Mouse (Mus musculus): ENCODE results near the gene Urah. TPM values are rescaled to one million over a fixed set of nuclear protein-coding genes. Genes with fewer than 3 reads are reported as not detected.

Urah gene
- total RNA-seq (2021) (1 to 10 TPM; 1.1 to 1.4 TPM), polyA plus RNA-seq (2012; rRNA removed) (0.85 and 2.2 TPM in 2 replicates)
- long read RNA-seq, partial matches to known transcripts, result 0 of 1 reads
- long read RNA-seq, other reads (novel, unspliced or antisense), result 0 of 1 reads

DNA sequence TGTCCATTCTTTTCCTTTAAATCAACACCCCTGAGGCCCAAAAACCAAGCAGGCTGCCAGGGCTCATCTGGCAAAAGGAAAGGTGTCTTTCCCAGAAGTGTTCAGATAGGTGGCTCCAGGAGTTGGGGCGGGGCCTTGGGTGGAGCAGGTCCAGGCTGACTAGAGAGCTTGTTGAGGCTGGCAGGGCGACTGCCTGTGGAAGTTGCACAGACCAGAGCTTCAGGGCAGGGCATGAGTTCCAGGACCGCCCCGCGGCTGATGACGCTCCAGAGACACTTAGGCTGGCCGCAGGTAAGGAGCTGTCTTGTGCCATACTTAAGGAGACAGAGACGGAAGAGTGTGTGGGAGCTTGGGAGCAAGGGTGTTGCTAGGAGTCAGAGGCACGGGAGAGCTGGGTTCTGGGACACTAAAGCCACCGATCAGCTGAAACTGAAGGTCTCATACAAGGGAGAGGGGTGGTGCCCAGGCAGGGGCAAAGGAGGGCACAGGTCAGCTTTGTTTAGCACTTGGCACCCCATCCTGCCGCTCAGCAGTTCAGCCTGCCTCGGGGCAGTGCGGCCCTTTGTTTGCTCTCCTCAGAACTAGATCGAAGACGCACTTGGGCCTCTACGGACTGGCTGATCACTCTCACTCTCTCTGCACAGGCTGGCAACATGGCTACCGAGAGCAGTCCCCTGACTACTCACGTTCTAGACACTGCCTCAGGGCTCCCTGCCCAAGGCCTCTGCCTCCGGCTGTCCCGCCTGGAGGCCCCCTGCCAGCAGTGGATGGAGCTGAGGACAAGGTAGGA, at the start of gene Urah:
Gene Urah (plus strand): TSS at position 51 of the 790 bp plus-strand sequence.
- WGBS, result 50% methylated on average over 20 of the region's 20 CpGs
- no peak for DNase-seq
- no peak within 1 kb of the TSS for H3K4me3 ChIP-seq
- no peak within 1 kb of the TSS for H3K9ac ChIP-seq (ENCODE audit: low read depth, low read length)
- no peaks in the 10 kb centered on the region for H3K27me3 ChIP-seq (ENCODE audit: control insufficient read depth, insufficient read depth, low read length)
- intact Hi-C loops (cut with DNase I), result no loop called here
- H3K36me3 ChIP-seq (ENCODE audit: control insufficient read depth, insufficient read depth, low read length), result no peaks in the 10 kb centered on the region
- H3K79me2 ChIP-seq (replicated peaks; ENCODE audit: control insufficient read depth, insufficient read depth, low read length), result no peaks in the 10 kb centered on the region
- no peak within 1 kb of the TSS for H3K27ac ChIP-seq
- TF ChIP-seq POLR2A (IDR thresholded peaks at IDR 0.05; ENCODE audit: insufficient read depth, low read depth, low read length) (no peak), EP300 (IDR thresholded peaks at IDR 0.05; ENCODE audit: insufficient read depth, low read depth, low read length) (no peak), CTCF (IDR thresholded peaks at IDR 0.05) (no peak)
- H3K4me1 ChIP-seq (ENCODE audit: control insufficient read depth, insufficient read depth, low read length), result no peaks in the 10 kb centered on the region

DNA sequence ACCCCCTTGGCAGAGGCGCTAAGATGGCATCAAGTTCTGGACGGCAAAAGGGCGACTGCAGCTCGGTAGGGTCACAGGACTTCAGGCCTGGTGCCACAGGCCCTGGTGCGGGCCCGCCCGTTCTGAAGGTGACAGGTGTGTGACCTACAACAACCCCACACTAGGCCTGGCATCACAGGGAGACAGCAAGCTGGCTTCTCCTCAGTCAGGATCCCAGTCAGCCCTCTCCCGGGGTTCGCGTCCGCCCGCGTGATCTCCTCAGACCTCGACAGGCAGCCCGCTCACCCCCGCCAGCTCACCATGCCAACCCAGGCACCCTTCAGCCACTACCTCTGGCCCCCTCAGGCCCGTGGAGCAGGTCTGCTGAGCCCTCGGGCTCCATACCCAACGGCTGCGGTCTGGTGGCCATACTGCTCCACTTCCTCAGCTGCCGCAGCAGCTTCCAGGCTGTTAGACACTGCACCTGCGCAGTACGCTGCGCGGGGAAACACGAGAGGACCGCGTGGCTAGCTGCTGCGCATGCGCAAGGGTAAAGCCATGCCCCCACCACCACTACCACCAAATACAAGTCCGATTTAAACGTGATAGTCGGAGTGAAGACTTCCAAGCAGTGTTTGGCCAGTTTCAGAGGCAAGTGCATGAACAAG, 47.3 kb upstream of the Urah start, which contains the start of gene Syce1:
Gene Syce1 (minus strand): TSS at position 447 of the 647 bp plus-strand sequence.
- TF ChIP-seq POLR2A (IDR thresholded peaks at IDR 0.05; ENCODE audit: insufficient read depth, low read depth, low read length) (no peak), EP300 (IDR thresholded peaks at IDR 0.05; ENCODE audit: insufficient read depth, low read depth, low read length) (no peak), CTCF (IDR thresholded peaks at IDR 0.05) (no peak)
- Histone ChIP-seq H3K27me3 (ENCODE audit: control insufficient read depth, insufficient read depth, low read length) (no peaks in the 10 kb centered on the region), H3K79me2 (replicated peaks; ENCODE audit: control insufficient read depth, insufficient read depth, low read length) (no peaks in the 10 kb centered on the region), H3K4me1 (ENCODE audit: control insufficient read depth, insufficient read depth, low read length) (no peaks in the 10 kb centered on the region), H3K27ac (no peak within 1 kb of the TSS), H3K4me3 (no peak within 1 kb of the TSS), H3K36me3 (ENCODE audit: control insufficient read depth, insufficient read depth, low read length) (no peaks in the 10 kb centered on the region), H3K9ac (ENCODE audit: low read depth, low read length) (no peak within 1 kb of the TSS)
- DNase-seq, result no peak
- intact Hi-C loops (cut with DNase I), result no loop called here
- 71% methylated on average over 33 of the region's 33 CpGs for WGBS

GRCm38 (mm10) chr7:140788053-140788435, 46.8 kb upstream of the Urah start:
- no peak for DNase-seq
- H3K27ac ChIP-seq, result no peak overlapping the region
- no peaks in the 10 kb centered on the region for H3K36me3 ChIP-seq (ENCODE audit: control insufficient read depth, insufficient read depth, low read length)
- no peaks in the 10 kb centered on the region for H3K79me2 ChIP-seq (replicated peaks; ENCODE audit: control insufficient read depth, insufficient read depth, low read length)
- no peak overlapping the region for H3K9ac ChIP-seq (ENCODE audit: low read depth, low read length)
- 80% methylated on average over 7 of the region's 7 CpGs for WGBS
- H3K4me3 ChIP-seq, result no peak overlapping the region
- intact Hi-C loops (cut with DNase I), result no loop called here
- TF ChIP-seq EP300 (IDR thresholded peaks at IDR 0.05; ENCODE audit: insufficient read depth, low read depth, low read length) (no peak), POLR2A (IDR thresholded peaks at IDR 0.05; ENCODE audit: insufficient read depth, low read depth, low read length) (no peak), CTCF (IDR thresholded peaks at IDR 0.05) (no peak)
- no peaks in the 10 kb centered on the region for H3K4me1 ChIP-seq (ENCODE audit: control insufficient read depth, insufficient read depth, low read length)
- H3K27me3 ChIP-seq (ENCODE audit: control insufficient read depth, insufficient read depth, low read length), result no peaks in the 10 kb centered on the region

GRCm38 (mm10) chr7:140793541-140793940, 41.3 kb upstream of the Urah start:
- no peaks in the 10 kb centered on the region for H3K79me2 ChIP-seq (replicated peaks; ENCODE audit: control insufficient read depth, insufficient read depth, low read length)
- H3K4me3 ChIP-seq, result no peak overlapping the region
- no peak overlapping the region for H3K27ac ChIP-seq
- no peak for TF ChIP-seq EP300 (IDR thresholded peaks at IDR 0.05; ENCODE audit: insufficient read depth, low read depth, low read length)
- TF ChIP-seq POLR2A (IDR thresholded peaks at IDR 0.05; ENCODE audit: insufficient read depth, low read depth, low read length), result no peak
- TF ChIP-seq CTCF (IDR thresholded peaks at IDR 0.05), result no peak
- no peaks in the 10 kb centered on the region for H3K36me3 ChIP-seq (ENCODE audit: control insufficient read depth, insufficient read depth, low read length)
- no peak for DNase-seq
- no peaks in the 10 kb centered on the region for H3K4me1 ChIP-seq (ENCODE audit: control insufficient read depth, insufficient read depth, low read length)
- intact Hi-C loops (cut with DNase I), result no loop called here
- WGBS, result 38% methylated on average over 4 of the region's 4 CpGs
- no peaks in the 10 kb centered on the region for H3K27me3 ChIP-seq (ENCODE audit: control insufficient read depth, insufficient read depth, low read length)
- H3K9ac ChIP-seq (ENCODE audit: low read depth, low read length), result no peak overlapping the region

- no peak for TF ChIP-seq EP300 (IDR thresholded peaks at IDR 0.05; ENCODE audit: insufficient read depth, low read depth, low read length)
- TF ChIP-seq POLR2A (IDR thresholded peaks at IDR 0.05; ENCODE audit: insufficient read depth, low read depth, low read length), result no peak
- TF ChIP-seq CTCF (IDR thresholded peaks at IDR 0.05), result no peak
- Histone ChIP-seq H3K79me2 (replicated peaks; ENCODE audit: control insufficient read depth, insufficient read depth, low read length) (no peaks in the 10 kb centered on the region), H3K9ac (ENCODE audit: low read depth, low read length) (no peak overlapping the region), H3K27ac (no peak overlapping the region), H3K27me3 (ENCODE audit: control insufficient read depth, insufficient read depth, low read length) (no peaks in the 10 kb centered on the region), H3K36me3 (ENCODE audit: control insufficient read depth, insufficient read depth, low read length) (no peaks in the 10 kb centered on the region), H3K4me1 (ENCODE audit: control insufficient read depth, insufficient read depth, low read length) (no peaks in the 10 kb centered on the region), H3K4me3 (no peak overlapping the region)
- intact Hi-C loops (cut with DNase I), result no loop called here
- no peak for DNase-seq
- WGBS, result 79% methylated on average over 3 of the region's 3 CpGs
Measured at GRCm38 (mm10) chr7:140797619-140798018, 37.2 kb upstream of the Urah start.

GRCm38 (mm10) chr7:140798212-140798611, 36.6 kb upstream of the Urah start:
- no peaks in the 10 kb centered on the region for H3K79me2 ChIP-seq (replicated peaks; ENCODE audit: control insufficient read depth, insufficient read depth, low read length)
- no peak overlapping the region for H3K9ac ChIP-seq (ENCODE audit: low read depth, low read length)
- TF ChIP-seq EP300 (IDR thresholded peaks at IDR 0.05; ENCODE audit: insufficient read depth, low read depth, low read length) (no peak), POLR2A (IDR thresholded peaks at IDR 0.05; ENCODE audit: insufficient read depth, low read depth, low read length) (no peak), CTCF (IDR thresholded peaks at IDR 0.05) (no peak)
- no peaks in the 10 kb centered on the region for H3K27me3 ChIP-seq (ENCODE audit: control insufficient read depth, insufficient read depth, low read length)
- intact Hi-C loops (cut with DNase I), result no loop called here
- WGBS, result 57% methylated on average over 2 of the region's 2 CpGs
- no peak for DNase-seq
- no peak overlapping the region for H3K4me3 ChIP-seq
- H3K4me1 ChIP-seq (ENCODE audit: control insufficient read depth, insufficient read depth, low read length), result no peaks in the 10 kb centered on the region
- H3K27ac ChIP-seq, result no peak overlapping the region
- no peaks in the 10 kb centered on the region for H3K36me3 ChIP-seq (ENCODE audit: control insufficient read depth, insufficient read depth, low read length)
